Mouse (Mus musculus): ENCODE results near the gene Ncapd2. TPM values are rescaled to one million over a fixed set of nuclear protein-coding genes. Genes with fewer than 3 reads are reported as not detected.

Gene Ncapd2
- total and polyA plus RNA-seq, 2 experiments from 2014 or later: 21.0 to 33.7 TPM

- Histone ChIP-seq H3K4me1 (ENCODE audit: insufficient read depth, low read length) (peaks cover 5% of the 10 kb centered on the region; the same call in 1 of the 2 replicates), H3K27me3 (ENCODE audit: insufficient read depth, low read length) (no peaks in the 10 kb centered on the region), H3K9me3 (ENCODE audit: low read length) (no peaks in the 10 kb centered on the region), H3K27ac (ENCODE audit: low read depth, low read length) (no peak overlapping the region), H3K36me3 (ENCODE audit: insufficient read depth, low read length) (peaks cover 36% of the 10 kb centered on the region), H3K4me2 (ENCODE audit: low read depth, low read length, poor library complexity, severe bottlenecking) (no peak overlapping the region), H3K9ac (replicated peaks; ENCODE audit: low read length, poor library complexity, severe bottlenecking) (no peak overlapping the region), H3K4me3 (ENCODE audit: low read depth, low read length) (no peak overlapping the region)
- WGBS: 19% methylated on average over 22 of the region's 22 CpGs
- TF ChIP-seq CTCF (IDR thresholded peaks at IDR 0.05): no peak
- DNase-seq (ENCODE audit: low spot score) (peak; percentile 46), ATAC-seq (ENCODE audit: low FRiP score) (no peak)
These were observed 30.4 kb downstream of the Ncapd2 start for GRCm38 (mm10) chr6:125160854-125161760.

DNA sequence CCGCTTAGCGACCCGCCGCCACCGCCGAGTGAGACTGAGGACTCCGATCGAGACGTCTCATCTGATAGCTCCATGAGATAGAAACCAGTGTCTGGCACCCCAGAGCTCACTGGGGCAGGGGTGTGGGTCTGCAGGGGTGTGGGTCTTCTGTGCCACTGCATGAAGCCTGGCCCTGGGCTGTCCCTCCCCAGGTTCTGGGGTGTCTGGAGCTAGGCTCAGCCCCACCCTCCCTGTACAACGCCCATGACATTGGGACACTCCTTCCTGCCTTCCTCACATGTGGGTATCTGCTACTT lies 31.0 kb downstream of the Ncapd2 start:
- Histone ChIP-seq H3K27ac (ENCODE audit: low read depth, low read length) (no peak overlapping the region; the same call in 1 of the 2 replicates), H3K4me1 (ENCODE audit: insufficient read depth, low read length) (peaks cover 5% of the 10 kb centered on the region; the same call in 1 of the 2 replicates), H3K9ac (replicated peaks; ENCODE audit: low read length, poor library complexity, severe bottlenecking) (no peak overlapping the region), H3K36me3 (ENCODE audit: insufficient read depth, low read length) (peaks cover 41% of the 10 kb centered on the region), H3K9me3 (ENCODE audit: low read length) (no peaks in the 10 kb centered on the region), H3K27me3 (ENCODE audit: insufficient read depth, low read length) (no peaks in the 10 kb centered on the region), H3K4me3 (ENCODE audit: low read depth, low read length) (no peak overlapping the region), H3K4me2 (ENCODE audit: low read depth, low read length, poor library complexity, severe bottlenecking) (no peak overlapping the region)
- DNase-seq (ENCODE audit: low spot score) (no peak), ATAC-seq (ENCODE audit: low FRiP score) (no peak)
- TF ChIP-seq CTCF (IDR thresholded peaks at IDR 0.05): no peak
- WGBS: 46% methylated on average over 10 of the region's 10 CpGs

DNA sequence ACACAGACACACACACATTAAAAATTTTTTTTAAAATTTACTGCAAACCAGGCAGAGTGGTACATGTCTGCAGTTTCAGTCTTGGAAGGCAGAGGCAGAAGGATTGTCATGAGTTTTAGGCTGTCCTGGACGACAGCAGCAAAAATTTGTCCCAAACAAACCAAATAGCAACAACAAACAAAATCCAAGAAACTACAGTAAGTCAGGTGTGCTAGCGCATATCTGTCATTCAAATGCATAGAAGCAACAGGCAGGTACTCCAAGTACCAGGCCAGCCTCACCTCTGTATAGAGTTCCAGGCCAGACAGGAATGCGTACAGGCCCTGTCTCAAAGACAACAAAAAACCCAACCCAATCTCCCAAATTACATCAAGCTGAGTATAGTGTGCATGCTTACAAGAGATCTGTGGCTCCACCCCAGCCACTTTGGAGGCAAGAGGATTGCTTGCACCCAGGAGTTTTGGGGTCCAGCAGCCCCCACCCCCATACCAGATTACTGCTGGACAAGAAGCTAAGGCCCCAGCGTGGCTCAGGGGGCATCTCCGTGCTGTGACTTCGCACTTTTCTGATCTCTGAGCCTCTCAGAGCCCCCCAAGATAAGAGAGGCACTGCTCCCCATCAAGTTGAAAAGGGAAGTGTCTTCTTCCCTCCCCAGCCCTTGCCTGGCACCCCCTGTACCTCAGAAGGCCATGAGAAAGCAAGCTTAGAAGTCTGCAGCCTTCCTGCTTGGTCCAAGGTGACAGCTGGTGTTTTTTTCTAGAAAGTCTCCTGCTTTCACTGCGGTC lies 31.5 kb downstream of the Ncapd2 start:
- Histone ChIP-seq H3K27ac (ENCODE audit: low read depth, low read length) (no peak overlapping the region), H3K27me3 (ENCODE audit: insufficient read depth, low read length) (no peaks in the 10 kb centered on the region), H3K9me3 (ENCODE audit: low read length) (no peaks in the 10 kb centered on the region), H3K9ac (replicated peaks; ENCODE audit: low read length, poor library complexity, severe bottlenecking) (0 out of 2 replicates have a peak overlapping the region, but pooled peaks have one; percentile 4), H3K4me3 (ENCODE audit: low read depth, low read length) (no peak overlapping the region), H3K4me1 (ENCODE audit: insufficient read depth, low read length) (peaks cover 5% of the 10 kb centered on the region; the same call in 1 of the 2 replicates), H3K4me2 (ENCODE audit: low read depth, low read length, poor library complexity, severe bottlenecking) (no peak overlapping the region), H3K36me3 (ENCODE audit: insufficient read depth, low read length) (peaks cover 45% of the 10 kb centered on the region)
- 82% methylated on average over 7 of the region's 7 CpGs for WGBS
- TF ChIP-seq CTCF (IDR thresholded peaks at IDR 0.05): no peak
- ATAC-seq (ENCODE audit: low FRiP score): no peak
- no peak for DNase-seq (ENCODE audit: low spot score)

GRCm38 (mm10) chr6:125158944-125159492 lies 32.5 kb downstream of the Ncapd2 start:
- H3K4me1 ChIP-seq (ENCODE audit: insufficient read depth, low read length): peaks cover 5% of the 10 kb centered on the region; the same call in 1 of the 2 replicates
- no peak for TF ChIP-seq CTCF (IDR thresholded peaks at IDR 0.05)
- no peak overlapping the region for H3K9ac ChIP-seq (replicated peaks; ENCODE audit: low read length, poor library complexity, severe bottlenecking)
- H3K27me3 ChIP-seq (ENCODE audit: insufficient read depth, low read length): no peaks in the 10 kb centered on the region
- no peak overlapping the region for H3K4me2 ChIP-seq (ENCODE audit: low read depth, low read length, poor library complexity, severe bottlenecking)
- H3K9me3 ChIP-seq (ENCODE audit: low read length): no peaks in the 10 kb centered on the region
- H3K4me3 ChIP-seq (ENCODE audit: low read depth, low read length): no peak overlapping the region
- peaks cover 46% of the 10 kb centered on the region for H3K36me3 ChIP-seq (ENCODE audit: insufficient read depth, low read length)
- DNase-seq (ENCODE audit: low spot score): no peak
- WGBS: 91% methylated on average over 15 of the region's 15 CpGs
- H3K27ac ChIP-seq (ENCODE audit: low read depth, low read length): no peak overlapping the region
- no peak for ATAC-seq (ENCODE audit: low FRiP score)

GRCm38 (mm10) chr6:125156903-125157614 lies 34.4 kb downstream of the Ncapd2 start:
- ATAC-seq (ENCODE audit: low FRiP score) (no peak), DNase-seq (ENCODE audit: low spot score) (no peak)
- H3K4me2 ChIP-seq (ENCODE audit: low read depth, low read length, poor library complexity, severe bottlenecking): no peak overlapping the region
- H3K27ac ChIP-seq (ENCODE audit: low read depth, low read length): no peak overlapping the region
- no peaks in the 10 kb centered on the region for H3K9me3 ChIP-seq (ENCODE audit: low read length)
- no peaks in the 10 kb centered on the region for H3K27me3 ChIP-seq (ENCODE audit: insufficient read depth, low read length)
- no peaks in the 10 kb centered on the region for H3K4me1 ChIP-seq (ENCODE audit: insufficient read depth, low read length)
- TF ChIP-seq CTCF (IDR thresholded peaks at IDR 0.05): no peak
- H3K9ac ChIP-seq (replicated peaks; ENCODE audit: low read length, poor library complexity, severe bottlenecking): no peak overlapping the region; the same call in 1 of the 2 replicates
- no peak overlapping the region for H3K4me3 ChIP-seq (ENCODE audit: low read depth, low read length)
- 19% methylated on average over 7 of the region's 7 CpGs for WGBS
- H3K36me3 ChIP-seq (ENCODE audit: insufficient read depth, low read length): peaks cover 62% of the 10 kb centered on the region

All from midbrain, postnatal 0 days (tissue).